Mouse (Mus musculus) heart, adult 2 months (tissue): Measurements from ENCODE around the gene Intu. TPM values are rescaled to one million over a fixed set of nuclear protein-coding genes. Genes with fewer than 3 reads are reported as not detected.

Source experiments
- DNase-seq, 2 experiments: peaks; one replicate each; pipeline ENCODE4 v3.0.0; 2021
- H3K27ac ChIP-seq: fragments of 200-600 bp; 2 replicates; pipeline ENCODE4 v1.8.1; 2022
- H3K27me3 ChIP-seq: fragments of 200-500 bp; 2 replicates; pipeline ENCODE4 v1.6.1; 2012; ENCODE audit warnings: mild to moderate bottlenecking, low read length, inconsistent platforms, mixed read lengths; ENCODE audit not compliant: control insufficient read depth, insufficient read depth
- H3K36me3 ChIP-seq: fragments of 200-500 bp; 2 replicates; pipeline ENCODE4 v1.6.1; 2012; ENCODE audit warnings: low read length, inconsistent platforms; ENCODE audit not compliant: control insufficient read depth, insufficient read depth
- H3K4me1 ChIP-seq: fragments of 200-500 bp; 2 replicates; pipeline ENCODE4 v1.6.1; 2011; ENCODE audit warnings: low read length; ENCODE audit not compliant: control insufficient read depth, insufficient read depth
- H3K4me3 ChIP-seq: fragments of 200-600 bp; 2 replicates; pipeline ENCODE4 v1.8.1; 2022
- H3K79me2 ChIP-seq: fragments of 200-500 bp; replicated peaks from 2 replicates; pipeline ENCODE4 v1.6.1; 2012; ENCODE audit warnings: mild to moderate bottlenecking, inconsistent platforms, low read length, moderate library complexity, mixed read lengths; ENCODE audit not compliant: control insufficient read depth, insufficient read depth
- H3K9ac ChIP-seq: fragments of 200-500 bp; 2 replicates; pipeline ENCODE4 v1.6.1; 2012; ENCODE audit warnings: low read depth, mild to moderate bottlenecking, control low read depth, inconsistent platforms, low read length, mixed read lengths
- CTCF ChIP-seq: fragments of 200-600 bp; IDR thresholded peaks from 2 replicates; pipeline ENCODE4 v1.8.1; 2022; ENCODE audit warnings: antibody characterized with exemption, mild to moderate bottlenecking, moderate library complexity
- EP300 ChIP-seq: fragments of 200-500 bp; IDR thresholded peaks from 2 replicates; pipeline ENCODE4 v1.6.1; 2011; ENCODE audit warnings: low read depth, low read length, control low read depth; ENCODE audit not compliant: insufficient read depth
- POLR2A ChIP-seq: fragments of 200-500 bp; IDR thresholded peaks from 2 replicates; pipeline ENCODE4 v1.6.1; 2011; ENCODE audit warnings: mild to moderate bottlenecking, low read depth, low read length, control low read depth; ENCODE audit not compliant: insufficient read depth
- WGBS: fragments of 180-500 bp; shearing (Covaris S2); methylation state at CpG from one replicate; pipeline ENCODE4 v1.1.7; 2018; 5-methylcytosine and 5-hydroxymethylcytosine counted together
- intact Hi-C: fragments of 180-260 bp; cut with DNase I; formaldehyde crosslinking; loops from one replicate; pipeline ENCODE4 v1.15.1; 2025
- polyA plus RNA-seq: library from polyadenylated mRNA; depleted of rRNA; stranded (reverse); fragments of >200 nt; gene quantifications from 2 replicates; pipeline ENCODE4 v1.2.3, GENCODE M21; 2012
- total RNA-seq, 2 experiments: library from RNA; stranded (reverse); gene quantifications; 2 replicates each; pipeline ENCODE4 v1.2.3; 2021

Intu gene
- total and polyA plus RNA-seq, 3 experiments, result 9.6 to 17.1 (median 13.7) TPM

DNA sequence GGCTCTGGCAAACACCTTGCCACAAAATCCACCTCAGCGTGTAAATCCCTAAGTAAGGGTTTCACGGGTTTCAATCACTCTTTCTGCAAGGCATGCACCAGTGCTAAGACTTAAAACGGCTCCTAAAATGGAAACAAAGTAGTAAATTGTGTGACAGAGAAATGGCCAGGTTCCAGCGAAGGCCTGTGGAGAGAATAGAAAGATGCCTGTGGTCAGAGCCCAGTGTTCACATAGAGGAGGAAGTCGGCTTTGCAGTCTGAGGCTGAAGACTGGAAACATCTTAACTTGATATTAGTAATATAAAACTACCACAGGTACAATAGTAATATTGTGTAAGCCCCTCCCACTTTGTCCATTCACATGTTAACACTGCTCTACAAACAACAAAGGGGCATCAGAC, 26.7 kb upstream of the Intu start:
- H3K27ac ChIP-seq, result no peak overlapping the region
- intact Hi-C loops, result no loop called here
- WGBS, result 79% methylated on average over 5 of the region's 5 CpGs

GRCm38 (mm10) chr3:40505451-40506014, 25.6 kb upstream of the Intu start:
- DNase-seq, result no peak
- intact Hi-C loops, result no loop called here
- no peaks in the 10 kb centered on the region for H3K79me2 ChIP-seq
- WGBS, result 87% methylated on average over 14 of the region's 14 CpGs
- H3K36me3 ChIP-seq, result no peaks in the 10 kb centered on the region
- TF ChIP-seq POLR2A, result no peak
- TF ChIP-seq EP300, result no peak
- TF ChIP-seq CTCF, result no peak
- H3K4me3 ChIP-seq, result no peak overlapping the region
- no peak overlapping the region for H3K9ac ChIP-seq
- H3K4me1 ChIP-seq, result no peaks in the 10 kb centered on the region
- no peak overlapping the region for H3K27ac ChIP-seq
- no peaks in the 10 kb centered on the region for H3K27me3 ChIP-seq

More for the DNA sequence above, 26.7 kb upstream of the Intu start:
- no peak for DNase-seq
- H3K9ac ChIP-seq, result no peak overlapping the region
- TF ChIP-seq EP300 (no peak), CTCF (no peak), POLR2A (no peak)
- no peak overlapping the region for H3K4me3 ChIP-seq
- no peaks in the 10 kb centered on the region for H3K36me3 ChIP-seq
- H3K27me3 ChIP-seq, result no peaks in the 10 kb centered on the region
- no peaks in the 10 kb centered on the region for H3K4me1 ChIP-seq
- H3K79me2 ChIP-seq, result no peaks in the 10 kb centered on the region

DNA sequence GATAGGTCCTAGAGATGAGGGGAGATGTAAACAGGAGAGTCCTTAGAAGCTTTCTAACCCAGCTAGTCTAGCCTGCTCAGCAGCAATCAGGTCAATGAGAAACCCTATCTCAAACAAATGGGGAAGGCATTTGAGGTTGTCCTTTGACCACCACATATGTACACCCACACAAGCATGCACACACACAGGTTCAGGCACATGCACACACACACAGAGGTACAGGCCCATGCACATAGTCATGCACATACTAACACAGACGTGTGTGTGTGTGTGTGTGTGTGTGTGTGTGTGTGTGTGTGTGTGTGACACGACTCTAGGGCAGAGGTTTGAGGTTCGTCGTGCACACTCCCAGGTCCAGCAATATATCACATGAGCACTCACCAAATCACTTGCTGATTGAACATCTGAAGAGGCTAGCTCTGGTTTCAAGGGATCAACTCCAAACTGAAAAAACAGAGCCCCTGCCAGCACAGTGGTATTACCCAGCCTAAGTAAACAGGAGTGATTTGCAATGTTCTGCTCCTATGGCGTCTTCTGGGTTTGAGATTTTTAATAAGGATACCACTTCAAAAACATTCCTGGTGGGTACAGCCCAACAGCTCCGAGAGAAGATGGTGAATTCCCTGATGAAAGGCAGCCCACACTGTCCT, 22.0 kb upstream of the Intu start:
- intact Hi-C loops, result no loop called here
- H3K9ac ChIP-seq, result no peak overlapping the region
- no peak overlapping the region for H3K4me3 ChIP-seq
- H3K27me3 ChIP-seq, result no peaks in the 10 kb centered on the region
- no peak for TF ChIP-seq EP300
- TF ChIP-seq POLR2A, result no peak
- no peak for TF ChIP-seq CTCF
- no peaks in the 10 kb centered on the region for H3K79me2 ChIP-seq
- 78% methylated on average over 6 of the region's 6 CpGs for WGBS
- H3K27ac ChIP-seq, result no peak overlapping the region
- DNase-seq, result no peak
- no peaks in the 10 kb centered on the region for H3K36me3 ChIP-seq
- H3K4me1 ChIP-seq, result no peaks in the 10 kb centered on the region

GRCm38 (mm10) chr3:40510567-40510966, 20.5 kb upstream of the Intu start:
- Histone ChIP-seq H3K4me1 (no peaks in the 10 kb centered on the region), H3K4me3 (no peak overlapping the region), H3K36me3 (no peaks in the 10 kb centered on the region), H3K9ac (no peak overlapping the region), H3K27me3 (no peaks in the 10 kb centered on the region), H3K79me2 (no peaks in the 10 kb centered on the region), H3K27ac (no peak overlapping the region)
- peak in 1 of 2 experiments; percentile 11 for DNase-seq
- 9% methylated on average over 6 of the region's 6 CpGs for WGBS
- TF ChIP-seq EP300 (no peak), CTCF (no peak), POLR2A (no peak)
- intact Hi-C loops, result no loop called here

DNA sequence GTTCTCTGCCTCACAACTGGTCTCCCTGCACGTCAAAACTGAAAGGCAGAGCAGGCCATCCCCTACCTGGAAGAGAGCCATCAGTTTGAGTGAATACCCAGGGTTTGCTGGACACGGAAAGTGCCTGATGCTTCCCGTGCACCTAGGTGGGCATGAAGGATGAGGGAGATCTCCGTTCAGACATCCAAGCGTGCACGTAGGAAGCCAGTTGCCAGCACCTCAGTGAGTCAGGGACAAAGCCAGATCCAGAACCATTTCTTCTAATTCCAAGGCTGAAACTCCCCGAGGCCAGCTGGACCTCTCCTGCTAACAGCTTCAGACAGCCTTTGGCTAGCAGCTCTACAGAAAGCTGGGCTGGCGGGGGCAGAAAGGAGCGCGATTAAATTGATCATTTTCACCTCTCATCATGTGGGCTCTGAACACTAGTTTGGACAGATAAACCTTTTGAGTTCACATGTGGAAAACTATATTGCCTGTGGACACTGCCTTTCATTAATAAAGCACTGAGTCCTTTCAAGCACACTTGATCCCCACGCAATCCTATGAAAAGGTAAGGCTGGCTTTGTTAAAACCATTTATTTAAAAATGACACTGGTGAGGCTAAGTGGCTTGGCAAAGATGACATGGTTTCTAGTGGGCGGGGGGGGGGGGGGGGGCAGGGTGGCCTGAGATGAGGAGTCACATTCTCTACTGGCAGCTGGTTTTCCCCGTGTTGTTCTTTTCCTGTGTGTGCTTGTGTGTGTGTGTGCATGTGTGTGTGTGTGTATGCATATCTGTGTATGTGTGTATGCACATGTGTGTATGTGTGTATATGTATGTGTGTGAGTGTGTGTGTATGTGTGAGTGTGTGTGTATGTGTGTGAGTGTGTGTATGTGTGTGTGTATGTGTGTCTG, 17.9 kb upstream of the Intu start:
- H3K4me3 ChIP-seq, result no peak overlapping the region
- 69% methylated on average over 13 of the region's 13 CpGs for WGBS
- no peaks in the 10 kb centered on the region for H3K36me3 ChIP-seq
- no peak for TF ChIP-seq POLR2A
- TF ChIP-seq CTCF, result no peak
- TF ChIP-seq EP300, result no peak
- no peak overlapping the region for H3K9ac ChIP-seq
- H3K27me3 ChIP-seq, result no peaks in the 10 kb centered on the region
- no peaks in the 10 kb centered on the region for H3K4me1 ChIP-seq
- no peaks in the 10 kb centered on the region for H3K79me2 ChIP-seq
- H3K27ac ChIP-seq, result no peak overlapping the region
- DNase-seq, result no peak
- intact Hi-C loops, result no loop called here
